Mouse (Mus musculus): ENCODE data around the gene Phlpp1.

DNA sequence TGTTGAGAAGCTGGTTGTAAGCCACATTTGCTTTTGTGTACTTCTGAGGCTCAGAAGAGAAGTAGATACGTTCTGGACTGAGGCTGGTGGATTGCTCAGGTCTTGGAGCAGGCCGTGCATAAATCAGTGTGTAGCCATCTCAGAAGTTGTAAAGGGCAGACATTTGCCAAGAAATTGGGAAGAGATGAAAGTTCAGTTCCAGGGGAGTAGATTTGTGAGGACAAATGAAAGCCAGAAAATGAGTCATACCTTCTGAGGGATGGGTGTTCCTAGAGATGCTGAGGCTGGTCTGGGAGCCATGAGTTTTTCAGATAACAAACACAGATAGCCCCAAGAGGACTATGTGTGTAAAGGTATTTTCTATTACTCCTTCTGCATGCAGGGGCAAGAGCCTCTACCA is 155.1 kb downstream of the Phlpp1 start:
- TF ChIP-seq CTCF (conservative IDR thresholded peaks at IDR 0.05; ENCODE audit: low read length): no peak
- no peak for TF ChIP-seq POU5F1 (IDR thresholded peaks at IDR 0.05; ENCODE audit: borderline replicate concordance, low read length)
- no peak for TF ChIP-seq NANOG (IDR thresholded peaks at IDR 0.05; ENCODE audit: borderline replicate concordance, low read length)

Measured in E14TG2a.4 (cell line).